Mouse (Mus musculus): ENCODE measurements around the gene Alpl.

DNA sequence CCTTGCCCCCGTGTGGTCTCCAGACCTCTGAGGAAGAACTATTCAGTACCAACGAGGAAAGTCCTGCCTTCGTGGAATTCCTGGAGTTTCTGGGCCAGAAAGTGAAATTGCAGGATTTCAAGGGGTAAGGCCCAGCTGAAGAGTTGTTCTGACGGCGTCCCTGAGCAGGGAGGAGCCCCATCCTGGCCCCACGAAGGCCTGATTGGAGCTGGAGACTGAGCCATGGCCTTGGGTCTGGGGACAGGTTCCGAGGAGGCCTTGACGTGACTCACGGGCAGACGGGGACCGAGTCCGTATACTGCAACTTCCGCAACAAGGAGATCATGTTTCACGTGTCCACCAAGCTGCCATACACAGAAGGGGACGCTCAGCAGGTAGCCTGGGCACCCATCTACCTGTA is 78.5 kb downstream of the Alpl start:
- no peak for TF ChIP-seq POLR2A (IDR thresholded peaks at IDR 0.05; ENCODE audit: low read depth, low read length)
- no peak for TF ChIP-seq CTCF (IDR thresholded peaks at IDR 0.05; ENCODE audit: extremely low read depth, insufficient read depth, insufficient read length, insufficient replicate concordance)

Measured in spleen, adult 2 months (tissue).